Mouse (Mus musculus) kidney, embryonic 14.5 days (tissue): ENCODE measurements around the gene Sdhd. TPM values are rescaled to one million over a fixed set of nuclear protein-coding genes. Genes with fewer than 3 reads are reported as not detected.
A peak's percentile ranks its signal among the peaks of the same experiment; 100 is the strongest.

Source experiments
- ATAC-seq: fragments of 200-750 bp; cut with Nextera tagmentation; 2 replicates; pipeline ENCODE4 v1.8.0; 2017; ENCODE audit warnings: moderate number of reproducible peaks, mild to moderate bottlenecking, moderate TSS enrichment, moderate library complexity; ENCODE audit not compliant: low FRiP score, low TSS enrichment
- H3K27ac ChIP-seq: fragments of 300-500 bp; sonication (generic); 2 replicates; pipeline ENCODE4 v1.5.1; 2014; ENCODE audit warnings: low read depth, mild to moderate bottlenecking, low read length, moderate library complexity, mixed read lengths
- H3K27me3 ChIP-seq: fragments of 300-500 bp; sonication (generic); 2 replicates; pipeline ENCODE4 v1.6.1; 2014; ENCODE audit warnings: mild to moderate bottlenecking, low read length; ENCODE audit not compliant: control insufficient read depth, insufficient read depth
- H3K36me3 ChIP-seq: fragments of 300-500 bp; sonication (generic); 2 replicates; pipeline ENCODE4 v1.6.1; 2014; ENCODE audit warnings: low read length, mixed read lengths; ENCODE audit not compliant: control insufficient read depth, insufficient read depth
- H3K4me1 ChIP-seq: fragments of 300-500 bp; sonication (generic); 2 replicates; pipeline ENCODE4 v1.6.1; 2014; ENCODE audit warnings: low read length, mixed read lengths; ENCODE audit not compliant: control insufficient read depth, insufficient read depth
- H3K4me2 ChIP-seq: fragments of 300-500 bp; sonication (generic); replicated peaks from 2 replicates; pipeline ENCODE4 v1.6.1; 2014; ENCODE audit warnings: low read depth, mild to moderate bottlenecking, low read length
- H3K4me3 ChIP-seq: fragments of 300-500 bp; sonication (generic); 2 replicates; pipeline ENCODE4 v1.5.1; 2014; ENCODE audit warnings: mild to moderate bottlenecking, low read length
- H3K9ac ChIP-seq: fragments of 300-500 bp; sonication (generic); 2 replicates; pipeline ENCODE4 v1.6.1; 2014; ENCODE audit warnings: low read depth, mild to moderate bottlenecking, low read length, moderate library complexity
- H3K9me3 ChIP-seq: fragments of 300-500 bp; sonication (generic); 2 replicates; pipeline ENCODE4 v1.6.1; 2016; ENCODE audit warnings: low read length; ENCODE audit not compliant: control insufficient read depth
- WGBS: fragments of 180-500 bp; shearing (Covaris S2); extraction: QIAGEN DNeasy Blood & Tissue Kit; methylation state at CpG from one replicate; pipeline ENCODE4 v1.1.7; 2014; 5-methylcytosine and 5-hydroxymethylcytosine counted together
- polyA plus RNA-seq: library from polyadenylated mRNA; unstranded; fragments of >200 nt; fragmentation: Nextera tagmentation; extraction: Ambion mirVana; gene quantifications from 2 replicates; pipeline ENCODE4 v1.2.1, GENCODE M21; 2014

Sdhd gene
- polyA plus RNA-seq, 1 experiment from 2014 or later, result 365 TPM

GRCm38 (mm10) chr9:50616766-50617603 lies 13.4 kb upstream of the Sdhd start, which contains the start of the genes Pih1d2 and Nkapd1:
TSS of gene Pih1d2 (plus strand) at chr9:50617321.
TSS of gene Nkapd1 (minus strand) at chr9:50617464.
- Histone ChIP-seq H3K27ac (peak within 1 kb of the TSS; percentile 89), H3K27me3 (no peaks in the 10 kb centered on the region), H3K4me3 (peak within 1 kb of the TSS; percentile 94), H3K9me3 (no peaks in the 10 kb centered on the region), H3K4me2 (peak within 1 kb of the TSS; percentile 61), H3K4me1 (peaks cover 7% of the 10 kb centered on the region; the same call in 1 of the 2 replicates), H3K9ac (peak within 1 kb of the TSS; percentile 94), H3K36me3 (peaks cover 32% of the 10 kb centered on the region)
- under 1% methylated on average over 81 of the region's 81 CpGs for WGBS
- ATAC-seq, result peak; percentile 95

DNA sequence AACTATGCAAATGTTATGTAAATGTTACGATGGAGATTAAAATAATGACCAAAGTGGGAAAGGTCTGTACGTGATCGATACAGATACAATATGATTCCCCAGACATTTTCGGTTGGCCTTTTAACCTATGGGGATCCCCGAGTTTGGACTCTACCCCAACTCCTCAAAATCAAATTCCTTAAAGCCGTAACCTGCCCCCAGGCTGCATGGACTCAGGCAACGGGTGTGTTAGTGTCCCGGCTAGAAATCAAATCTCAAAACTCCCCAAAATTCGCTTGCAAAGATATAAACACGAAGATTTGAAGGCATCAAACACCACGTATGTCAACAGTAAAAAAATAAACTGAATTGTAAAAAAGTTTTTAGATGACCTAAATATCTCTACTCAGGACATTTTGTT lies 12.5 kb upstream of the Sdhd start:
- no peak for ATAC-seq
- peak overlapping the region; percentile 94 for H3K9ac ChIP-seq
- H3K36me3 ChIP-seq, result peaks cover 38% of the 10 kb centered on the region
- H3K27me3 ChIP-seq, result no peaks in the 10 kb centered on the region
- H3K9me3 ChIP-seq, result no peaks in the 10 kb centered on the region
- peak overlapping the region; percentile 89; the same call in 1 of the 2 replicates for H3K27ac ChIP-seq
- H3K4me1 ChIP-seq, result peaks cover 7% of the 10 kb centered on the region; the same call in 1 of the 2 replicates
- peak overlapping the region; percentile 94 for H3K4me3 ChIP-seq
- 35% methylated on average over 11 of the region's 11 CpGs for WGBS
- H3K4me2 ChIP-seq, result peak overlapping the region; percentile 61

- no peaks in the 10 kb centered on the region for H3K9me3 ChIP-seq
- peaks cover 71% of the 10 kb centered on the region for H3K36me3 ChIP-seq
- no peaks in the 10 kb centered on the region for H3K27me3 ChIP-seq
- no peak overlapping the region for H3K4me3 ChIP-seq
- peaks cover 7% of the 10 kb centered on the region; the same call in 1 of the 2 replicates for H3K4me1 ChIP-seq
- no peak overlapping the region for H3K4me2 ChIP-seq
- 90% methylated on average over 4 of the region's 4 CpGs for WGBS
- ATAC-seq, result no peak
- no peak overlapping the region for H3K9ac ChIP-seq
- no peak overlapping the region for H3K27ac ChIP-seq
Measured at GRCm38 (mm10) chr9:50612115-50612514, 8.5 kb upstream of the Sdhd start.

- no peaks in the 10 kb centered on the region for H3K9me3 ChIP-seq
- 1% methylated on average over 6 of the region's 6 CpGs for WGBS
- H3K4me1 ChIP-seq, result peaks cover 15% of the 10 kb centered on the region
- H3K9ac ChIP-seq, result peak overlapping the region; percentile 86
- H3K27ac ChIP-seq, result peak overlapping the region; percentile 89; the same call in 1 of the 2 replicates
- peak overlapping the region; percentile 81 for H3K4me3 ChIP-seq
- peaks cover 46% of the 10 kb centered on the region for H3K36me3 ChIP-seq
- peak overlapping the region; percentile 77 for H3K4me2 ChIP-seq
- ATAC-seq, result no peak; the same call in 1 of the 2 replicates
- H3K27me3 ChIP-seq, result no peaks in the 10 kb centered on the region
Measured at GRCm38 (mm10) chr9:50604338-50604737, 726 bp upstream of the Sdhd start.

- Histone ChIP-seq H3K36me3 (peaks cover 46% of the 10 kb centered on the region), H3K9me3 (no peaks in the 10 kb centered on the region), H3K27ac (peak overlapping the region; percentile 89), H3K4me2 (peak overlapping the region; percentile 77), H3K9ac (peak overlapping the region; percentile 86), H3K4me1 (peaks cover 15% of the 10 kb centered on the region), H3K4me3 (peak overlapping the region; percentile 81), H3K27me3 (no peaks in the 10 kb centered on the region)
- peak; percentile 86 for ATAC-seq
- under 1% methylated on average over 24 of the region's 24 CpGs for WGBS
Measured at GRCm38 (mm10) chr9:50603998-50604324, 349 bp upstream of the Sdhd start.

DNA sequence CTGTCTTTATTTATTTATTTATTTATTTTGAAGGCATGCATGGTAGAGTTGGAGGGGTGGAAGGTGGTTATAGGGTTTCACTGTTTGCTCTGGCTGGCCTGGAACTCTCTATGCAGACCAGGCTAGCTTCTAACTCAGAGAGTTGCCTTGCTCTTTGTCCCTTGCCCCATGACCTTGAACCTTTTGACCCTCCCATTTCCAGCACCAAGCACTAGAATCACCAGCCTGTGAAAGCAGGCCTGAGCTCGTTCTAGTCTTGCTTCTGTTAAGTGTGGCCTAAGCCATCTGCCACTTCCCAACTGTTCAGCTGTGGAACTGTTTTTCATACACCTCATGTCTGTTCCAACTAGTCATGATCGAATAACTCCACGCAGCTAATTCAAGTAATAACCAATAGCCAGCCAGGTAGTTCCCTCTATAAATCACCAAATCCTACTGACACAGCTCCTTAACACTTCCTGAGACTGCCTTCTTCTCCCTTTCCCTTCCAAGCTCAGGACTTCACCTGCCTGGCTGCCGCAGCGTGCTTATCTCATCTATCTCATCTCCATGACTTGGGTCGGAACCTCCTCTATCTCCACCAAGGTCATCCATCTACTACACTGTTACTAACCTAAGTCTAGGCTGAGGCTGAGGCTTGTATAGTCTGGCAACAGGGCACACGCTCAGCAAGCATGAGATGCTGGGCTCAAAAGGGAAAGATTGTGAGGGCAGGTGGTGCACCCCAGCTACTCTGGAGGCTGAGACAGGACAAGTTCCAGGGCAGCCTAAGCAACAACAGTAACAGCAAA lies 1.4 kb downstream of the Sdhd start:
- WGBS, result 78% methylated on average over 7 of the region's 7 CpGs
- ATAC-seq, result no peak
- Histone ChIP-seq H3K4me2 (peak overlapping the region; percentile 77), H3K4me1 (peaks cover 15% of the 10 kb centered on the region), H3K27me3 (no peaks in the 10 kb centered on the region), H3K4me3 (peak overlapping the region; percentile 81), H3K9ac (peak overlapping the region; percentile 86), H3K9me3 (no peaks in the 10 kb centered on the region), H3K36me3 (peaks cover 51% of the 10 kb centered on the region), H3K27ac (no peak overlapping the region)

GRCm38 (mm10) chr9:50601536-50601935 lies 2.1 kb downstream of the Sdhd start:
- Histone ChIP-seq H3K9me3 (no peaks in the 10 kb centered on the region), H3K4me3 (no peak overlapping the region), H3K27ac (no peak overlapping the region), H3K4me2 (peak overlapping the region; percentile 77), H3K27me3 (no peaks in the 10 kb centered on the region), H3K4me1 (peaks cover 15% of the 10 kb centered on the region), H3K9ac (no peak overlapping the region), H3K36me3 (peaks cover 56% of the 10 kb centered on the region)
- WGBS, result 93% methylated on average over 6 of the region's 6 CpGs
- no peak for ATAC-seq

- Histone ChIP-seq H3K9me3 (no peaks in the 10 kb centered on the region), H3K27me3 (no peaks in the 10 kb centered on the region), H3K9ac (no peak overlapping the region), H3K27ac (no peak overlapping the region), H3K36me3 (peaks cover 60% of the 10 kb centered on the region), H3K4me1 (peaks cover 1% of the 10 kb centered on the region), H3K4me2 (no peak overlapping the region), H3K4me3 (no peak overlapping the region)
- no peak for ATAC-seq
- WGBS, result 93% methylated on average over 8 of the region's 8 CpGs
Measured at GRCm38 (mm10) chr9:50596973-50597372, 6.6 kb downstream of the Sdhd start.
